Mouse (Mus musculus) bone marrow macrophage, adult 2 months (primary cell): ENCODE data around the gene Luzp1.

Experiments
- CTCF ChIP-seq: IDR thresholded peaks from 2 replicates; pipeline ENCODE4 v1.5.1; 2012; ENCODE audit warnings: low read depth, mild to moderate bottlenecking, low read length, moderate library complexity
- POLR2A ChIP-seq: IDR thresholded peaks from 2 replicates; pipeline ENCODE4 v1.6.1; 2012; ENCODE audit warnings: mild to moderate bottlenecking, low read depth, low read length, borderline replicate concordance

DNA sequence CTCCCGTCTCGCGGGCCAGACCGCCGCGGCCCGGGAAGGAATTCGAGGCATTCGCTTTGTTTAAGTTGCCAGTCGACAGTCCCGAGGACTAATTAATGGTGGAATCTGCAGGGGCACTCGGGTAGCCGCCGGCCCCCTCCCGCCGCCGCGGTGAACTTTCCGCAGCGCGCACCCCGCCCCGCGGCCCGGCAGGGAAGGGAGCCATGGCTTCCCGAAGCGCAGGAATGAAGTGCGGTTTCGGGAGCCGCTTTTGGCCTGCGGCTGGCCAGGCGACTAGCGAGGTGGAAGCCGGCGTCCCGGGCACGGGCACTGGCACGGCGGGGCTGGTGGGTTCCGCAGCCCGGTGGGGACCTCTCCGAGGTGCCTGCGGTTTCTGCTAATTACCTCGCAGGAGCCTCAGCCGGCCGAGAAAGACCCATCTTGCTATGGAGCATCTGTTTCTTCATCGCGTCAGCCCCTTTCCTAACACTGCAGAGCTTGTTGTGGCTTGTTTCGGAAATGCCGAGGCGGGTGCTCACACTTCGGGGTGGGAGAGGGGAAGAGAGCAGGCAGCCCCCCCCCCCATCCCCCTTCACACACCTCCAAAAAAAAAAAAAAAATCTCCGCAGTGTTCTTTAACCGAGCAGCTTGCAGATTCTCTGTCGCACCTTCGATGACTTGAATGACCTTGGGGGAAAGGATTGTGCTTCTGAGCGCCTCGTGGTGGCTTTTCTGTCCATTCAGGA is 948 bp downstream of the Luzp1 start:
- no peak for TF ChIP-seq CTCF
- no peak for TF ChIP-seq POLR2A
